Mouse (Mus musculus): ENCODE data around the gene Pomgnt2.

DNA sequence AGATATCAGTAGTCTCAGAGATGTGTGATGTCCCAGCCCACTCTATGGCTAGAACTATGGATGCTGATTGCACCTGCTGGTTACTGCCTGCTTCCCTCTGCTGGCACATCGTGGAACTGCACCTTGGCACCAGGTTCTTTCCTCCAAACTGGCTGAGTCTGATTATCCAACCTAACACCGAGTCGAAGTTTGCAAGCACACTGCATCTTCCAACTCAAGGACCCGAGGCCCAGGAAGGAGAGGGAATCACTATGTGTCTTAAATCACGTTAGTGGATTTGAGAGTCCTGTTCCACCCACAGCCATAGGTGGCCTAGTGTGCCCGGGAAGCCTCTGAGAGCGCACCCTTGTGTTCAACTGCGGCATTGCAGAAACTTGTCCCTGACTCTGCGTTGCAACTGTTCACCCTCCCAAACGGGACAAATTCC lies 17.3 kb upstream of the Pomgnt2 start:
- TF ChIP-seq POLR2A (IDR thresholded peaks at IDR 0.05; ENCODE audit: control insufficient read depth in 1 of 2, insufficient read depth in 1 of 2, low read depth in 1 of 2, low read length in 2 of 2, poor library complexity in 1 of 2), result no peak
- TF ChIP-seq CTCF (IDR thresholded peaks at IDR 0.05 in 2 of 3, conservative IDR thresholded peaks at IDR 0.05 in 1 of 3; ENCODE audit: control insufficient read depth in 1 of 3, insufficient read depth in 1 of 3, low read depth in 2 of 3, low read length in 3 of 3, poor library complexity in 1 of 3, severe bottlenecking in 1 of 3), result peak in 2 of 3 experiments; percentile 69 to 87
- no peak for TF ChIP-seq CHD2 (IDR thresholded peaks at IDR 0.05; ENCODE audit: low read length)
- no peak for TF ChIP-seq KAT2A (conservative IDR thresholded peaks at IDR 0.05; ENCODE audit: low read depth, low read length)
- TF ChIP-seq MYC (IDR thresholded peaks at IDR 0.05; ENCODE audit: low read depth, low read length), result no peak
- TF ChIP-seq SMC3 (IDR thresholded peaks at IDR 0.05; ENCODE audit: low read depth, low read length), result peak; percentile 39
- TF ChIP-seq GATA1 (IDR thresholded peaks at IDR 0.05; ENCODE audit: low read depth, low read length), result no peak
- no peak for TF ChIP-seq GABPA (IDR thresholded peaks at IDR 0.05; ENCODE audit: low read depth, low read length)
- TF ChIP-seq CHD1 (IDR thresholded peaks at IDR 0.05; ENCODE audit: low read depth, low read length), result no peak
- TF ChIP-seq ZNF384 (IDR thresholded peaks at IDR 0.05; ENCODE audit: low read depth, low read length), result no peak

Measured in MEL (cell line).